Mouse (Mus musculus) olfactory bulb, adult 2 months (tissue): ENCODE results near the gene Cdk10. TPM values are rescaled to one million over a fixed set of nuclear protein-coding genes. Genes with fewer than 3 reads are reported as not detected.

Experiments used
- H3K27ac ChIP-seq: fragments of 200-500 bp; 2 replicates; pipeline ENCODE4 v1.5.1; 2012; ENCODE audit warnings: low read depth, low read length; ENCODE audit not compliant: insufficient read depth
- H3K4me1 ChIP-seq: fragments of 200-500 bp; 2 replicates; pipeline ENCODE4 v1.6.1; 2012; ENCODE audit warnings: low read length; ENCODE audit not compliant: control insufficient read depth, insufficient read depth
- H3K4me3 ChIP-seq: fragments of 200-500 bp; 2 replicates; pipeline ENCODE4 v1.5.1; 2012; ENCODE audit warnings: mild to moderate bottlenecking, low read depth, low read length, moderate library complexity; ENCODE audit not compliant: insufficient read depth
- CTCF ChIP-seq: fragments of 200-500 bp; IDR thresholded peaks from 2 replicates; pipeline ENCODE4 v1.5.1; 2012; ENCODE audit warnings: low read depth, mild to moderate bottlenecking, low read length, moderate library complexity; ENCODE audit not compliant: insufficient read depth
- POLR2A ChIP-seq: fragments of 200-500 bp; IDR thresholded peaks from 2 replicates; pipeline ENCODE4 v1.6.1; 2012; ENCODE audit warnings: mild to moderate bottlenecking, low read depth, low read length, moderate library complexity; ENCODE audit not compliant: insufficient read depth
- WGBS: fragments of 180-500 bp; shearing (Covaris S2); methylation state at CpG from one replicate; pipeline ENCODE4 v1.1.7; 2018; 5-methylcytosine and 5-hydroxymethylcytosine counted together
- polyA plus RNA-seq: library from polyadenylated mRNA; stranded (reverse); fragments of >200 nt; gene quantifications from 2 replicates; pipeline ENCODE4 v1.2.4, GENCODE M21; 2012; ENCODE audit warnings: low replicate concordance; ENCODE audit not compliant: missing spikeins, insufficient read depth, insufficient read length

The Cdk10 gene
- polyA plus RNA-seq, 1 experiment = not detected

GRCm38 (mm10) chr8:123278445-123278844 is 53.8 kb downstream of the Cdk10 start:
- no peak for TF ChIP-seq POLR2A
- no peak for TF ChIP-seq CTCF
- Histone ChIP-seq H3K27ac (no peak overlapping the region), H3K4me3 (no peak overlapping the region), H3K4me1 (no peaks in the 10 kb centered on the region)
- 73% methylated on average over 7 of the region's 7 CpGs for WGBS

- no peaks in the 10 kb centered on the region for H3K4me1 ChIP-seq
- H3K27ac ChIP-seq = no peak overlapping the region
- TF ChIP-seq POLR2A (no peak), CTCF (no peak)
- H3K4me3 ChIP-seq = no peak overlapping the region
- WGBS = 94% methylated on average over 4 of the region's 4 CpGs
These were observed 55.2 kb downstream of the Cdk10 start for GRCm38 (mm10) chr8:123279828-123280227.

GRCm38 (mm10) chr8:123280302-123281094 is 55.9 kb downstream of the Cdk10 start:
- Histone ChIP-seq H3K4me1 (no peaks in the 10 kb centered on the region), H3K4me3 (no peak overlapping the region), H3K27ac (no peak overlapping the region)
- WGBS = 90% methylated on average over 13 of the region's 13 CpGs
- TF ChIP-seq CTCF (no peak), POLR2A (no peak)

Other genes starting within 250 kb of the Cdk10 start
- 219 and 228 TPM in 2 replicates for gene Ankrd11, start 182.6 kb upstream of the Cdk10 start, polyA plus RNA-seq
- 361 TPM in 1 of 2 replicates, not detected in the other for gene Spg7, start 161.9 kb upstream of the Cdk10 start, polyA plus RNA-seq
- 1,464 TPM in 1 of 2 replicates, not detected in the other for gene Rpl13, start 122.5 kb upstream of the Cdk10 start, polyA plus RNA-seq
- not detected in 2 replicates for gene Cpne7, start 107.5 kb upstream of the Cdk10 start, polyA plus RNA-seq
- gene Sult5a1, start 66.5 kb upstream of the Cdk10 start, polyA plus RNA-seq = not detected in 2 replicates
- not detected in 2 replicates for gene Dpep1, start 38.6 kb upstream of the Cdk10 start, polyA plus RNA-seq
- not detected in 2 replicates for gene Chmp1a, start 12.1 kb upstream of the Cdk10 start, polyA plus RNA-seq
- not detected in 2 replicates for gene Spata33, start 12.0 kb upstream of the Cdk10 start, polyA plus RNA-seq
- gene Spata2l, start 11.4 kb downstream of the Cdk10 start, polyA plus RNA-seq = not detected in 2 replicates
- not detected in 2 replicates for gene Zfp276, start 29.4 kb downstream of the Cdk10 start, polyA plus RNA-seq
- not detected in 2 replicates for gene Vps9d1, start 29.5 kb downstream of the Cdk10 start, polyA plus RNA-seq
- not detected in 2 replicates for gene Fanca, start 93.7 kb downstream of the Cdk10 start, polyA plus RNA-seq
- gene Spire2, start 107.9 kb downstream of the Cdk10 start, polyA plus RNA-seq = not detected in 2 replicates
- 373 and 551 TPM in 2 replicates for gene Tcf25, start 148.9 kb downstream of the Cdk10 start, polyA plus RNA-seq
- gene Mc1r, start 182.3 kb downstream of the Cdk10 start, polyA plus RNA-seq = not detected in 2 replicates
- gene Tubb3, start 186.6 kb downstream of the Cdk10 start, polyA plus RNA-seq = not detected in 2 replicates
- gene Def8, start 198.7 kb downstream of the Cdk10 start, polyA plus RNA-seq = not detected in 2 replicates